Mouse (Mus musculus) NIH3T3 (cell line): Measurements from ENCODE around the gene Ltbp1.
A peak's percentile ranks its signal among the peaks of the same experiment; 100 is the strongest.

Experiments used
- DNase-seq: peaks from one replicate; pipeline ENCODE4 v3.0.0-alpha.2; 2012; ENCODE audit warnings: low read depth

Gene Ltbp1

GRCm38 (mm10) chr17:75067314-75067713 is 61.9 kb downstream of the Ltbp1 start:
- no peak for DNase-seq

- no peak for DNase-seq
Measured at GRCm38 (mm10) chr17:75069232-75069631, 63.9 kb downstream of the Ltbp1 start.

GRCm38 (mm10) chr17:75071174-75071573 is 65.8 kb downstream of the Ltbp1 start:
- no peak for DNase-seq

GRCm38 (mm10) chr17:75071749-75072148 is 66.4 kb downstream of the Ltbp1 start:
- no peak for DNase-seq

GRCm38 (mm10) chr17:75073887-75074286 is 68.5 kb downstream of the Ltbp1 start:
- no peak for DNase-seq

GRCm38 (mm10) chr17:75074978-75075699 is 69.8 kb downstream of the Ltbp1 start:
- DNase-seq: peak; percentile 44

- peak; percentile 61 for DNase-seq
Measured at GRCm38 (mm10) chr17:75081401-75081800, 76.0 kb downstream of the Ltbp1 start.

GRCm38 (mm10) chr17:75082449-75082848 is 77.1 kb downstream of the Ltbp1 start:
- DNase-seq: no peak

GRCm38 (mm10) chr17:75087296-75087941 is 82.1 kb downstream of the Ltbp1 start:
- peak; percentile 80 for DNase-seq

- no peak for DNase-seq
Measured at GRCm38 (mm10) chr17:75088232-75088631, 82.9 kb downstream of the Ltbp1 start.

- DNase-seq: peak; percentile 71
Measured at GRCm38 (mm10) chr17:75088727-75089126, 83.4 kb downstream of the Ltbp1 start.

GRCm38 (mm10) chr17:75090556-75090955 is 85.2 kb downstream of the Ltbp1 start:
- no peak for DNase-seq

GRCm38 (mm10) chr17:75093563-75093962 is 88.2 kb downstream of the Ltbp1 start:
- no peak for DNase-seq

- peak; percentile 78 for DNase-seq
Measured at GRCm38 (mm10) chr17:75094591-75094990, 89.2 kb downstream of the Ltbp1 start.

- no peak for DNase-seq
Measured at GRCm38 (mm10) chr17:75096727-75097126, 91.4 kb downstream of the Ltbp1 start.

- DNase-seq: no peak
Measured at GRCm38 (mm10) chr17:75097367-75097766, 92.0 kb downstream of the Ltbp1 start.

- no peak for DNase-seq
Measured at GRCm38 (mm10) chr17:75101215-75101614, 95.8 kb downstream of the Ltbp1 start.

GRCm38 (mm10) chr17:75101994-75102393 is 96.6 kb downstream of the Ltbp1 start:
- DNase-seq: no peak

GRCm38 (mm10) chr17:75107412-75107811 is 102.0 kb downstream of the Ltbp1 start:
- DNase-seq: no peak

- no peak for DNase-seq
Measured at GRCm38 (mm10) chr17:75107879-75108278, 102.5 kb downstream of the Ltbp1 start.

GRCm38 (mm10) chr17:75109081-75109716 is 103.8 kb downstream of the Ltbp1 start:
- DNase-seq: no peak

GRCm38 (mm10) chr17:75110252-75111205 is 105.2 kb downstream of the Ltbp1 start:
- DNase-seq: peak; percentile 82
